Mouse (Mus musculus): ENCODE measurements at regions not wholly inside any gene's neighbourhood (a gene's known extent, or its start where the extent isn't known, plus 50 kb on each side); places are given as distances from the start of the nearest gene placed in this dataset.

- no peak for TF ChIP-seq CTCF (IDR thresholded peaks at IDR 0.05; ENCODE audit: low read depth)
- no peak for TF ChIP-seq EP300 (IDR thresholded peaks at IDR 0.05; ENCODE audit: low read depth)
These were observed 221.0 kb upstream of the Foxq1 start for GRCm38 (mm10) chr13:31334981-31335380.

All from liver, postnatal 0 days (tissue).